Mouse (Mus musculus) embryonic fibroblast, embryonic 13.5 days (primary cell): ENCODE measurements around the gene 2010003K11Rik.

Experiments used
- CTCF ChIP-seq: IDR thresholded peaks from 2 replicates; pipeline ENCODE4 v1.5.1; 2011; ENCODE audit warnings: mild to moderate bottlenecking, control low read depth, low read length, moderate library complexity, borderline replicate concordance; ENCODE audit not compliant: insufficient read depth
- POLR2A ChIP-seq: IDR thresholded peaks from 2 replicates; pipeline ENCODE4 v1.6.1; 2011; ENCODE audit warnings: low read depth, mild to moderate bottlenecking, control low read depth, low read length, moderate library complexity

- TF ChIP-seq POLR2A = no peak
- no peak for TF ChIP-seq CTCF
These were observed 20.8 kb downstream of the 2010003K11Rik start, which contains the start of gene Syt12 for GRCm38 (mm10) chr19:4477345-4478189.
